Mouse (Mus musculus): Measurements from ENCODE around the gene Ints5. TPM values are rescaled to one million over a fixed set of nuclear protein-coding genes. Genes with fewer than 3 reads are reported as not detected.

Ints5 gene
- polyA plus RNA-seq, 1 experiment: 17.7 TPM

DNA sequence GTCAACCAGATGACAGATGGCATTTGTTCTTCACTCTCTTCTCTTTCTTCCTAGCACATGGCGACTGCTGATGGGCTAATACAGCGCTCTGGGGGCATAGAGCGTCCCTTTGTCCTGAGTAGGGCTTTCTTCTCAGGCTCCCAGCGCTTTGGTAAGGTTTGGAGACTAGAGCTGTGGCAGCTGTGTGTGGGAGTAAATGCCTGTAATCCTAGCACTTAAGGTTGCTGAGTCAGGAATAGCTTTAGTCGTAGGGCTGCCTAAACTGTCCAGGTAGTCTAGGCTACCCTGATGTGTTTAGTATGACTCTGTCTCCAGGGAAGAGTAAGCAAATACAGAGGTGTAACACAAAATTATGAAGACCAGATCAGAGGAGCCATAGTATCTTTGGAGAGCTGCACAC lies 19.0 kb downstream of the Ints5 start:
- TF ChIP-seq POLR2A (IDR thresholded peaks at IDR 0.05; ENCODE audit: borderline replicate concordance, insufficient read depth, low read length): no peak
- TF ChIP-seq CTCF (IDR thresholded peaks at IDR 0.05; ENCODE audit: borderline replicate concordance, insufficient read depth, low read depth, low read length): no peak
- DNase-seq: no peak
- no peak overlapping the region for H3K27ac ChIP-seq (ENCODE audit: insufficient read depth, low read length)
- WGBS: 85% methylated on average over 5 of the region's 5 CpGs
- no peak overlapping the region for H3K4me3 ChIP-seq (replicated peaks; ENCODE audit: insufficient read depth, low read depth, low read length)
- H3K27me3 ChIP-seq (ENCODE audit: control insufficient read depth, insufficient read depth, low read length): no peaks in the 10 kb centered on the region
- H3K4me1 ChIP-seq (ENCODE audit: control insufficient read depth, insufficient read depth, low read length): no peaks in the 10 kb centered on the region

DNA sequence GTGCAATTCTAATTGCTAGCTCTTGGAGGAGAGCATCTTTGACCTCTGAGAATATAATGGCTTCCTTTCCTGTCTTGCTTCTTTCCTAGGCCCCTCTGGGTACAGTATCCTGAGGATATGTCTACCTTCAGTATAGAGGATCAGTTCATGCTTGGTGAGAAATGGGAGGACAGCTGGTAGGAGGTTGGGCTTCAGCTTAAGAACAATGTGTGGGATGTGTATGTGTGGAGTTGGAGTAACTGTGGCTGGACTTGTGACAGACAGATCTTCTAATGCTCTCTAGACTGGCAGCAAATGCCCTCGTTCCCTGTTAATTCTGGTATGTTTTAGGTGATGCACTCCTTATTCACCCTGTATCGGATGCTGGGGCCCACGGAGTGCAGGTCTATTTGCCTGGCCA lies 21.4 kb downstream of the Ints5 start:
- Histone ChIP-seq H3K4me3 (replicated peaks; ENCODE audit: insufficient read depth, low read depth, low read length) (no peak overlapping the region), H3K27ac (ENCODE audit: insufficient read depth, low read length) (no peak overlapping the region)
- DNase-seq: no peak

DNA sequence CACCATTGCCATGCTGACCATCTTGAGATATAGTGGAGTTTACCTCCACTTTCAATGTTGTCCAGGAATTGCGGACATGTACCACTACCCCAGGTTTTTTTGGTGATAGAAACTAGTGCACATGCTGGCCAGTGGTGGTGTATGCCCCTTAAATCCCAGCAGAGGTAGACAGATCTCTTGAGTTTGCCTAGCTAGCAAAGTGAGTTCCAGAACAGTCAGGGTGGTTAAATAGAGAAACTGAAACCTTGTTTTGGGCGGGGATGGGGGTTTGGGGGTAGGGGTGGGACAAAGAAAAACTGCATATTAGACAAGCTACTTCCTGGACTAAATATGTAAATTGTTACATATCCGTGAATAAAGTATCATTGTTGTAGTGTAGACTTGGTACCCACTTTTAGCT lies 26.2 kb downstream of the Ints5 start:
- 90% methylated on average over 3 of the region's 3 CpGs for WGBS
- H3K27me3 ChIP-seq (ENCODE audit: control insufficient read depth, insufficient read depth, low read length): no peaks in the 10 kb centered on the region
- 0 out of 2 replicates have a peak, but pooled peaks cover 3% of the 10 kb centered on the region for H3K4me1 ChIP-seq (ENCODE audit: control insufficient read depth, insufficient read depth, low read length)
- TF ChIP-seq POLR2A (IDR thresholded peaks at IDR 0.05; ENCODE audit: borderline replicate concordance, insufficient read depth, low read length) (no peak), CTCF (IDR thresholded peaks at IDR 0.05; ENCODE audit: borderline replicate concordance, insufficient read depth, low read depth, low read length) (no peak)
- H3K27ac ChIP-seq (ENCODE audit: insufficient read depth, low read length): no peak overlapping the region
- DNase-seq: no peak
- no peak overlapping the region for H3K4me3 ChIP-seq (replicated peaks; ENCODE audit: insufficient read depth, low read depth, low read length)

More for the DNA sequence above, 21.4 kb downstream of the Ints5 start:
- Histone ChIP-seq H3K27me3 (ENCODE audit: control insufficient read depth, insufficient read depth, low read length) (no peaks in the 10 kb centered on the region), H3K4me1 (ENCODE audit: control insufficient read depth, insufficient read depth, low read length) (no peaks in the 10 kb centered on the region)
- 93% methylated on average over 3 of the region's 3 CpGs for WGBS
- TF ChIP-seq CTCF (IDR thresholded peaks at IDR 0.05; ENCODE audit: borderline replicate concordance, insufficient read depth, low read depth, low read length): no peak
- no peak for TF ChIP-seq POLR2A (IDR thresholded peaks at IDR 0.05; ENCODE audit: borderline replicate concordance, insufficient read depth, low read length)

DNA sequence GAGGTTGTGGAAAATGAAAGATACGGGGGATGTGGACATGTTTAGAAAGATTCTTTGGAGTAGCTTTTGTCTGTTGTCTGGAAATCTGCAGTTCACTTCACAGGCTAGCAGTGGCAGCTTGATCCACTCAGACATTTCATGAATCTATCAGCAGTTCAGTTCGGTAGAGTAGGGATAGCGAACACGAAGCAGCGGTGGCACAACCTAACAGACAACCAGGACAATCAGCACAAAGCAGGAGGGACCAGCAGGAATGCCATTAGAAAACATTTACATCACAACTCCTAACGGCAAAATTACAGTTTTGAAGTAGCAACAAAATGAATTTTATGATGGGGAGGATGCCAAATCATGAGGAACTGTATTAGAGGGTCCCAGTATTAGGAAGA lies 26.9 kb downstream of the Ints5 start:
- 0 out of 2 replicates have a peak, but pooled peaks cover 3% of the 10 kb centered on the region for H3K4me1 ChIP-seq (ENCODE audit: control insufficient read depth, insufficient read depth, low read length)
- H3K4me3 ChIP-seq (replicated peaks; ENCODE audit: insufficient read depth, low read depth, low read length): no peak overlapping the region
- no peak for DNase-seq
- no peaks in the 10 kb centered on the region for H3K27me3 ChIP-seq (ENCODE audit: control insufficient read depth, insufficient read depth, low read length)
- no peak for TF ChIP-seq CTCF (IDR thresholded peaks at IDR 0.05; ENCODE audit: borderline replicate concordance, insufficient read depth, low read depth, low read length)
- TF ChIP-seq POLR2A (IDR thresholded peaks at IDR 0.05; ENCODE audit: borderline replicate concordance, insufficient read depth, low read length): no peak
- WGBS: 72% methylated on average over 6 of the region's 6 CpGs
- peak overlapping the region; percentile 79 for H3K27ac ChIP-seq (ENCODE audit: insufficient read depth, low read length)

DNA sequence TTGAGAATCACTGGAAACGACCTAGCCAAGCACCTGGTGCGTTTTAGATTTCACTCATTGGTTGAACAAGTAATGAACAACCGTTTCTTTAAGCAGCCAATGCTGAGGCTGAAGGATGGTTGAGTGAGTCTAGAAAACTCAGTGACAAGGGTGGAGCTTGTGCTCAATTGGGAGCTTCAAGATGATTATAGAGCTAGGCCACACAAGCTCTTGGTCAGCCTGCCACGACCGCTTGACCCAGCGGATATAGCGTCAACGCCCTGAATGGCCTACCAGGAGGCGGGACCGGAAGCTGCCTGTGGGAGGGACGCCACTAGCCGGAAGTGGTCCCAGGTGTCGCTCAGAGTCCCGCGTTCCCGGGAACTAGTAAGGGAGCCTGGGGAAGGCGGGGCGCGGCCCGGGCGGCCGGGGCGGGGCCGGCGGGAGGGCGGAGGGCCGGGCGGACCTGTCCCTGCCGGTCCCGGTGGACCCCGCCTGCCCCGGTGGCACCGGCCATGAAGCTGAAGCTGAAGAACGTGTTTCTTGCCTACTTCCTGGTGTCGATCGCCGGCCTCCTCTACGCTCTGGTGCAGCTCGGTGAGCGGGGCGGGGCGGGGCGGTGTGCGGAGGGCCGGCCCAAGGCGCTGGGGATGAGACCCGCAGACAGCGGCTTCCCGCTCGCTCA lies 27.4 kb downstream of the Ints5 start, which contains the start of gene B3gat3:
Gene B3gat3 (plus strand): TSS at position 302 of the 664 bp plus-strand sequence.
- 2% methylated on average over 50 of the region's 50 CpGs for WGBS
- no peaks in the 10 kb centered on the region for H3K27me3 ChIP-seq (ENCODE audit: control insufficient read depth, insufficient read depth, low read length)
- peak; percentile 97 for DNase-seq
- H3K4me3 ChIP-seq (replicated peaks; ENCODE audit: insufficient read depth, low read depth, low read length): peak within 1 kb of the TSS; percentile 73
- H3K4me1 ChIP-seq (ENCODE audit: control insufficient read depth, insufficient read depth, low read length): 0 out of 2 replicates have a peak, but pooled peaks cover 3% of the 10 kb centered on the region
- peak within 1 kb of the TSS; percentile 79 for H3K27ac ChIP-seq (ENCODE audit: insufficient read depth, low read length)
- TF ChIP-seq CTCF (IDR thresholded peaks at IDR 0.05; ENCODE audit: borderline replicate concordance, insufficient read depth, low read depth, low read length) (no peak), POLR2A (IDR thresholded peaks at IDR 0.05; ENCODE audit: borderline replicate concordance, insufficient read depth, low read length) (peak; percentile 98)

DNA sequence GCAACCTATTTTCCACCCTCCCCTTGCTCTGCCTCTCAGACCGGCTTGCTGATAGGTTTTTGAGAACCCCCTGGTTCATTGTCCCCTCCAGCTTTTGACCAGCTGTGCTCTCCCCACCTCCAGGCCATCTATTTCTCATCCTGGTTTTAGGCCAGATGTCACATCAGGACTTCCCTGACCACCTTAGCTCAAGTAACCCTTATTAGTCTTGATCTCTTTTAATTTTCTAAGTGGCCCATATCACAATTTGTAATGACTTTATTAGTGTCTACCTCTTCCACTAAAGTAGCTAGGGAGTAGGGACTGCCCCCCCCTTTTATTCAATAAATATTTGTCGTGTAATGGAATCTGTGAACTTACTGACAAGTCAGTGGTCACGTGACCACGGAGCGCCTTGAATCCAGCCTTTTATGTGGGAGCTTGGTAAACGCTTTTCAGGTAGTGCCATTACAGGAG lies 28.1 kb downstream of the Ints5 start:
- DNase-seq: peak in 1 of 2 experiments; percentile 44
- under 1% methylated on average over 6 of the region's 6 CpGs for WGBS
- H3K27ac ChIP-seq (ENCODE audit: insufficient read depth, low read length): peak overlapping the region; percentile 58; the same call in 1 of the 2 replicates
- no peaks in the 10 kb centered on the region for H3K27me3 ChIP-seq (ENCODE audit: control insufficient read depth, insufficient read depth, low read length)
- no peak for TF ChIP-seq CTCF (IDR thresholded peaks at IDR 0.05; ENCODE audit: borderline replicate concordance, insufficient read depth, low read depth, low read length)
- no peak for TF ChIP-seq POLR2A (IDR thresholded peaks at IDR 0.05; ENCODE audit: borderline replicate concordance, insufficient read depth, low read length)
- H3K4me3 ChIP-seq (replicated peaks; ENCODE audit: insufficient read depth, low read depth, low read length): peak overlapping the region; percentile 73
- 0 out of 2 replicates have a peak, but pooled peaks cover 3% of the 10 kb centered on the region for H3K4me1 ChIP-seq (ENCODE audit: control insufficient read depth, insufficient read depth, low read length)

DNA sequence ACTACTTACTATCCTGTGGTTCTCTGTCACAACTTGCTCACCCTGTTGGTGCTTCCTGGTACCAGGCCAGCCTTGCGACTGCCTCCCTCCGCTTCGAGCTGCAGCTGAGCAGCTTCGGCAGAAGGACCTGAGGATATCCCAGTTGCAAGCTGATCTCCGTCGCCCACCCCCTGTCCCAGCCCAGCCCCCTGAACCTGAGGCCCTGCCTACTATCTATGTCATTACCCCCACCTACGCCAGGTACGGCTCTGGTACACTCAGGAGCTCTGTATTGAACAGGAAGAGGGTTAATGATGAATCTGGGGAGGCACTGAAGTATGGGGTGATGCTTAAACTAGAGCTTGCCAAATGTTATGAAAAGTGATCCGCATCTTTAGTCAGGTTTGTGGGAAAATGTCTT lies 28.9 kb downstream of the Ints5 start:
- Histone ChIP-seq H3K27ac (ENCODE audit: insufficient read depth, low read length) (no peak overlapping the region), H3K4me1 (ENCODE audit: control insufficient read depth, insufficient read depth, low read length) (0 out of 2 replicates have a peak, but pooled peaks cover 3% of the 10 kb centered on the region), H3K4me3 (replicated peaks; ENCODE audit: insufficient read depth, low read depth, low read length) (no peak overlapping the region), H3K27me3 (ENCODE audit: control insufficient read depth, insufficient read depth, low read length) (no peaks in the 10 kb centered on the region)
- DNase-seq: no peak
- TF ChIP-seq CTCF (IDR thresholded peaks at IDR 0.05; ENCODE audit: borderline replicate concordance, insufficient read depth, low read depth, low read length) (no peak), POLR2A (IDR thresholded peaks at IDR 0.05; ENCODE audit: borderline replicate concordance, insufficient read depth, low read length) (no peak)
- WGBS: 60% methylated on average over 9 of the region's 9 CpGs

DNA sequence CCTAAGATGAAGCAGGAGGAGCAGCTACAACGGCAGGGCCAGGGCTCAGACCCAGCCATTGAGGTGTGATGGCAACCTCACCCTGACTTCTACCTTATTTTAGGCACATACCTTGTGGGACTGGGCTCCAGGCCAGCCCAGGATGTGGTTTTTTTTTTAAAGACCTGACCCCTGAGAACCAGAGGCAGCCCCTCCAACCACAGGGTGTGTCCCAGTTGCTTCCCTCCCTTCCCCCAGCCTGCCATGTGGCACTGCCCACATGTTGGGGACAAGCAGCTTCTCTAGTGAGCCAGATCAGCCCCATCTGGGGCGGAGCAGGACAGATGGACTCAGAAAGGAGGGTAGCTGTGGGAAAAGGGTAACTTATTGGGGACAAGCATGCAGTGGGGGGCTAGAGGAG lies 34.0 kb downstream of the Ints5 start:
- Histone ChIP-seq H3K27me3 (ENCODE audit: control insufficient read depth, insufficient read depth, low read length) (no peaks in the 10 kb centered on the region), H3K4me1 (ENCODE audit: control insufficient read depth, insufficient read depth, low read length) (peaks cover 6% of the 10 kb centered on the region; the same call in 1 of the 2 replicates), H3K27ac (ENCODE audit: insufficient read depth, low read length) (no peak overlapping the region), H3K4me3 (replicated peaks; ENCODE audit: insufficient read depth, low read depth, low read length) (no peak overlapping the region)
- no peak for DNase-seq
- WGBS: 69% methylated on average over 2 of the region's 2 CpGs
- TF ChIP-seq CTCF (IDR thresholded peaks at IDR 0.05; ENCODE audit: borderline replicate concordance, insufficient read depth, low read depth, low read length) (no peak), POLR2A (IDR thresholded peaks at IDR 0.05; ENCODE audit: borderline replicate concordance, insufficient read depth, low read length) (no peak)

Data from cerebellum, adult 2 months (tissue).